Mouse (Mus musculus) cerebellum, postnatal 4 days (tissue): ENCODE measurements at regions not wholly inside any gene's neighbourhood (a gene's known extent, or its start where the extent isn't known, plus 50 kb on each side); places are given as distances from the start of the nearest gene placed in this dataset.

Source experiments
- DNase-seq, 2 experiments: peaks; one replicate each; pipeline ENCODE4 v3.0.0; 2022; ENCODE audit warnings: low spot score in 2 of 2, mixed read lengths in 1 of 2

DNA sequence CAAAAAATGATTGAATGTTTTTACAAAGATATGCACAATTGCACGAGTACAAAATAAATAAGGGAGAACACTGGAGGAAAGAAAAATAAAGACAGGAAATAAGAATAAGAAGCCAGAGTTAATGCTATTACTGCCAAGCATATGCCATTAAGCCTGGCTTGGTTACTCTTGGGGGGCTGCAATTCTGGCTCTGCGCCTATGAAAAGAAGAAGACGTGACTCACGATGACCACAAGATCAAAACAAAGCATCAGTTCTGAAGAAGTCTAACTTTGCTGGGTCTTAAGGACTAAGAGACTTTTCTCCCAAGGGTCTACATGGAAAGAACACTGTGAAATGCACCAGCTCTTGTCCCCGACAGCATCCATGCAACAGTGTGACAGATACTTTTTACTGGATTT lies 454.8 kb upstream of the Mpdz start:
- DNase-seq = no peak

DNA sequence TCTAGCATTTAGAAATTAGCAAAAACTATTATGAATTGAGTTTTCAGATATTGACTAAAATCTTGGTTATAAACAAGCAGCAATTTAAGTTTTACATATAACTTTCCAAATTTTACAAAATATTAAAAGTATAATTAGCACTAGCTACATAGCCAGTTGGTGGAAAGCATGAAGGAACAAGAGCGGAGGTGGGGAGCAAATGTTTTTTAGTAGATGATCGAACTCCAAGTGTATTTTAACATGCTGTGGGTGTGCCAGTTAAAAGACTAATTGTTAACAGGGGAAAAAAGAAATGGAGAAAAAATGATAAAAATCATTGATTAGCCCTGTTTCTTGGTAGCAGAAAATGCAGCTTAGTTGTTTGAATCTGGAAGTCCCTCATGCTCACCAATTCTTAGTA lies 426.3 kb upstream of the Mpdz start:
- no peak for DNase-seq

DNA sequence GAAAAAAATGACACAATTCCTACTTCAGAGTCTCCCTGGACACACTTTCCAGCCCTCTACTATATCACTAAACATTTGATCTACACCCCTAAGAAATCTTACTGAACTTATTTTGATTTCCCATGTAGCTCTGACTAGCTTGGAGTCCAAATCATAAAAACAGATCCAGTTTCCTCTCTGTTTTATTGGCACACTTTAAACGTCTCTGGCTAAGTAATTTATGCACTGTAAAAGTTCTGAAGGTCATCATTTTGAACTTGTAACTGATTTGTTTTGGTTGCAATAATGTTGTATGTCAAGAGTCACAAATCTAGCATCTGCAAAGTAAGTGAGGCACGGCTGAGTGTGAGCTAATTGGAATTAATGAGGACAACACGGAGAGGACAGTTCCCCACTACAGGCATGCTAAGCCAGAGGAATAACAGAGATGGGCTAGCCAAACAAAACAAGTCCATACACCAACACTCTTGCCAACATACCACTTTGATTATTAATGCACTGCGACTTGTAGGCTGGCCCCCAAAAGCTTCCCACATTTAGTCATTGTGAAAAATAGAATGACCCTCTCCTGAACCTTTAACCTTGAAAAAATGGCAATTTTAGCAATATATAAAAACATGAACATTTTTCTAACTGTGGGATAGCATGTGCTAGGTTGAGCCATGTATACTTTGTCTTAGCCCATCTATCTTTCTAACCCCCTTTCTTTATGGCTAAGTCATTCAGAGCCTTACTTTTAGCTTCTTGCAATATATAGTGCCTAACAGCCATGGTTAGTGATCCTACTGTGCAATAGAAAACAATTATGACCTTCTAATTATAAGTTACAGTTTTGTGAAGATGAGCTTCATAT lies 399.3 kb upstream of the Mpdz start:
- DNase-seq = no peak

DNA sequence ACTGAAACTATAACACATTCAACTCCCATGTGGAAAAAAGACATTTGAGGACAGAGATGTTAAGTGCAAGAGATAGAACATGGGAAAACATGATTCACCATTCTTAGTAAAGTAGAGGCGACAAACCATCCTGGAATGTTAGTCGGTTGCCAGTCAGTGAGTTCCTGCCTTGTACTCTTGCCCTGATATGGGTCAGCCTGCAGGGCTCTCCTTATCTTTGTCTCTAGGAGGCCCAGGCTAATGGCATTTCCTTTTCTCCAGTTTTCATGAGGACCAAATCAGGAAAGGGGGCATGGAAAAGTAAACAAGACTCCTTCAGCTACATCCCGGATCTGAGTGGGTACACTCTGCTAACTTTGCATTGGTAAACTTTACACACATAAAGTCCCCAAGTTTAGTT lies 387.4 kb upstream of the Mpdz start:
- DNase-seq = no peak

DNA sequence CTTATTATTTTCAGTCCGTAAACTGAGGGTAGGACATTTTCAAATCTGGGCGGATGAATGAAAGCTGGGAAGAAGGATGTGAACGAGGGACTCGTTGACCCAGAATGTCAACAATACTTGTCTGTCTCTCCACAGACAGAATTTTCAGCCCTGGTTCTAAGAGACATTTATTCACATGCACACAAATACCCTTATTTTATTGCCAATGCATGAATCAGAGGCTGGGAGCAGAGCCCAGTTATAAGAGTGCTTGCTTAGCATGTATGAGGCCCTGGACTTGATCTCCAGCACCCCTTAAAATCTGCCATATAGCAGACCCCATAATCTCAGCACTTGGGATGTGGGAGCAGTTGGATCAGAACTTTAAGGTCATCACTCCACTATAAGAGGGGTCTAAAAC lies 384.8 kb upstream of the Mpdz start:
- DNase-seq = no peak

DNA sequence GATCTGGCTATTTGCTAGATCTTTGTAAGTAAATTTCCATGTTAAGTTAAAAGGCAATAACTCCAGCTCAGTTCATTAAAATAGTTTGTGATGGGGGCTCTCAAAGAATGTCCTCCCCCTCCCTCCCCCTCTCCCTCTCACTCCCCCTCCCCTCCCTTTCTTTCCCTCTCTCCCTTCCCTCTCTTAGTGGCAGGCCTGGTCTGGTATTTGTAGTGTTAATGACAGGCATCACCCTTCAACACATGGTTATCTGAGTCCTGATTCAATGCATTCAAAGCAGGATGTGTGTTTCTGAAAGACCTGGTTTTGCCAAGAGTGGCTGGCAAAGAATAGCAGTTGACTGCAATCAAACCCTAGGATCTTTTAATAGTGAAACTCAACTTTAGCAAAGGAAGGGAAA lies 383.4 kb upstream of the Mpdz start:
- DNase-seq = no peak

DNA sequence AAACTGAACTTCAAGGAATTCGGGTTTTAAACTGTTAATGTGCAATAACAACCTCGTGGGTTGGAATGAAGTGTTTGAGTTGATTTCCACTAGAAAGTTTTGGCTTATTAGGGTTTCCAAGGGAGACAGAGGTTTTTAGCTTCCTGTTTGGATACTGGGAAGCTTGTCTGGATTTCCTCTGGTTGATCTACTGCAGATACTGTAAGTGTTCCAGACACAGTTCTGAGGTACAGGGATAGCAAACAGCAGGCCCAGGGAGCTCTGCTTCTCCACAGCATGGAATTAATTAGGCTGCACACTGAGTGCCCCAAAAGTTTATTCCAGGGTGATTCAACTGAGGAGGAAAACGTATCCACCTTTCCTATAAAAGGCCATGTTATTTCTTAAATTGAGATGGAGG lies 381.0 kb upstream of the Mpdz start:
- DNase-seq = no peak

DNA sequence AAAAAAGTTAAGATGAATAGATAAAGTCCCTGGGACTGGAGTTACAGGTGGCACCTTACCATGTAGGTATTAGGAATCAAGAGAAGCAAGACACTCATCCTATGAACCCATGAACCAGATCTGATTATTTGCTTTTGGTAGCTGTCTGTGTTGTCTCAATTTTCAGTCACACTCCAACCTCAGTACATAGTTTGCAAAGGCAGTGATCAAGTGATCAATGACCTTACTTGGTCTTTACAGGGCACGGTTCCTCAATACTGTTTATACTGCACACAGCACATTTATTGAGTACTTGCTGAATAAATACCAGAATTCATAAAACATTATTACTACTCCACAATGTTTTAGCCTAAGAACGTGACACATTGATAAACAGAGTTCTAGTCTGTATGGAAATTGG lies 346.7 kb upstream of the Mpdz start:
- no peak for DNase-seq

DNA sequence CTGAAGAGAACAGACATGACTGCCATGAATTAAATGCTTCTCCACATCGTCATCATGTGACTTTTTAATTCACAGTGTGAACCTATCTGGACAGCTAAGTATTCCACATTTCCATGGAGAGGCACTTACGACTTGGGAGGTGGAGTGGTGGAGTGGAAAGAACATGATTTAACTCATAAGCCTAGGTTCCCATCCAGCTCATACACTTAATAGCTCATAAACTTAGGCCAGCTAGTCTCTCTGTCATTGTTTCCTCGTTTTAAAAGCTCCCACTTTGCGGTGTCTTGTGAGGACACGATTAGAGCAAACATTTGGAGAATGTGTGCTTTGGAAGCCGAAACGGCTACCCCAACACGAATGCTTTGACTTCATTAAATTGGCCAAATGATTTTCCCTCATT lies 346.0 kb upstream of the Mpdz start:
- DNase-seq = no peak

DNA sequence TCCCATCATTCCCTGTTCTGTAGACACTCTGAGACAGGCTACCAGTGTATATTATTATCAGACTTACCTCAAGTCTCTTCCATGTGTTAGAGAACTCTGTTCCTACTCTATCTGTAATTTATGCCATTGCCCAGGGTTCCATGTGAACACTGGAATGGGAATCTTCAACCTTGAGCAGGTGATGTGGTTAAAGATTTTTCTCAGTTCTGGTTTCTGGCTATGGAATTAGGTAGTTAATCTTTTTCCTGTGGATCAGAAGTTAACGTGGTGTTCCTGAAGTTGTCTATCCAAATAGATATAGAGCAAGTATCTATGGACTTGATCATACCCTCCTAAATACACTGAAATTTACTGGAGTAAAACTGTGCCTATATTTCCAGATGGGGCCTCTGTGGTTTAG lies 339.4 kb upstream of the Mpdz start:
- DNase-seq = no peak

DNA sequence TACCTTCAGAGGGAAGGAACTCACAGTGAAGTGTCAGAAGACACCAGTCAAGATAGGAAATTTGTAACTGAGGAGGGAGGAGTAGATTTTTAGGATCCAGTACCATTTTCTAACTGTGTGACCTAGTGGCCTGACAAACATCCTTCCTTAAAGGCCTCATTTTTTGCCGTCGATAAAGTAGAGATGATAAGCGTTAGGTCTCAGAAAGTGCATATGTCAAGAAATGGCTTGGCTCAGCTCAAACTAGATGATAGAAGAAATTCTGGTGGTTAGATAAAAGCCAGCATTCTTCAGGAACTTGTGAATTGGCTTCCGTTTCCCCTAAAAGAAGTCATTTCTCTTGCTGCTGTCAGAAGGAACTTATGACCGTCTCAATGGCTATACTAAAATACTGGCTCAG lies 324.1 kb upstream of the Mpdz start:
- no peak for DNase-seq

DNA sequence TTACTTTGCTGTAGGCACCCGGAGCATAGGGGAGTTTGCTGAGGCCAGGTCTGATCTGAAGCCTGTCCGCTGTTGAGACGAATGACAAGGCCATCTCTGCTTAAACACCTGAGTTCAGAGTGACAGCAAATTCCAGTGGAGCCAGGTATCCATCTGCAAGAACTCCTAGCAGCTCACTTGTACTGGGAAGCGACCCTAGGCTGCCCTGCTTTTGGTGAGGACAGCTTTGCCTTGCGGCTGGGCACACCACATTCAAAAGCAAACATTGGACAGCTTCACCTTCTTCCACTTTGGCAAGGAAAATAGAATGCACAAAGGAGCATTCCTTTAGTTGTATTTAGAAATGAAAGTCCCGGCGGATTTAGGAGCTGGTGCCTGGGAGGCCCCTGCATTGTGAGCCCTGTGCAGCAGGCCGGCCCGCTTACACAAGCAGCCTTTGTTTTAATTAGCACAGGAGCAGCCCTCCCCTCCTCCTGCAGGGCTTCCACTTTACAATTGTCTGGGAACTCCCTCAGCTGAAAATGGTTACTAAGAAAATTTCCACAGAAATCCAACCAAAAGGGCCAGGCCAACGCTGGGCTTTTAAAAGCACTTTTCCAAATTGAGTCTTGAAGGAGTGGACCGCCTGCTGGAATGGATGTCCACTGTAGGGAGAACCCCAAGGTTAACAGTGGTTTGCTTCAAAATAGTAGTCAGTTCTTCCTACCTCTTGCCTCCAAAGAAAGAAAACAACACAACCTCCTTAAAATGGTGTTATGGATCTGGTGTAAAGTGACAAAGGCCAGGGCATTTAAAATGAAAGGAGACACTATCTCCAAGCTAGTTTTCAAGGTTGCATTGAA lies 321.6 kb upstream of the Mpdz start:
- DNase-seq = peak in 1 of 2 experiments; percentile 13

DNA sequence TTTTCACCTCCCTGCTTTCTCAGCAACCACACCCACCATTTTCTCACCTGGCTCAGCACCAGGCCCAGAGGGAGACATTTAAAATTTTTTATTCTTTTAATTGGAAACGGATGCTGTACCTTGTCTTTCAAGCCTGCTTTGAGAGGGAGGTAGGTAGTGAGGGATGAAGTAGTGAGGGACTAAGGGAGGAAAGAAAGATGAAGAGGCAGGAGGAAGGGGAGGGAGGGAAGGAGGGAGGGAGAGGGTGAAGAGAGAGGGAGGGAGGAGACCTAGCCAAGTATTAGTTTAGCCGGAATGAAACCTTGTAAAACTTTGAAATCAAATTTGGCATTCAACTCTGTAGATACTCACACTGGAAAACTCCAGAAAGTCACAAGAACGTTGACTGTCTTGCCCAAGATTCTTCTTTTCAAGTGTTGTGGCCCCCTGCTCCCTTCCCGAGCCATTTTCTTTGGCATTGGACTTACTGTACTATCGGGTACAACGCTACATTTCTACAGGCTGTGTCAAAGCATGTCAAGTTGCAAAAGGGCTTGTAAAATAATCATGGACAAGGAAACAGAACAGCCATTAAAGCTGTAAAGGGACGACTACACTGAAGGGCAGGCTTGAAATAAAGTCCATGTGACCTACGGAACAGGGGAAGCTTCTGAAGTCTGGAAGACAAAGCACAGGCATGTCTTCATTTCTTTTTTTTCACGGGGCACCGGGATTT lies 320.9 kb upstream of the Mpdz start:
- DNase-seq = no peak

DNA sequence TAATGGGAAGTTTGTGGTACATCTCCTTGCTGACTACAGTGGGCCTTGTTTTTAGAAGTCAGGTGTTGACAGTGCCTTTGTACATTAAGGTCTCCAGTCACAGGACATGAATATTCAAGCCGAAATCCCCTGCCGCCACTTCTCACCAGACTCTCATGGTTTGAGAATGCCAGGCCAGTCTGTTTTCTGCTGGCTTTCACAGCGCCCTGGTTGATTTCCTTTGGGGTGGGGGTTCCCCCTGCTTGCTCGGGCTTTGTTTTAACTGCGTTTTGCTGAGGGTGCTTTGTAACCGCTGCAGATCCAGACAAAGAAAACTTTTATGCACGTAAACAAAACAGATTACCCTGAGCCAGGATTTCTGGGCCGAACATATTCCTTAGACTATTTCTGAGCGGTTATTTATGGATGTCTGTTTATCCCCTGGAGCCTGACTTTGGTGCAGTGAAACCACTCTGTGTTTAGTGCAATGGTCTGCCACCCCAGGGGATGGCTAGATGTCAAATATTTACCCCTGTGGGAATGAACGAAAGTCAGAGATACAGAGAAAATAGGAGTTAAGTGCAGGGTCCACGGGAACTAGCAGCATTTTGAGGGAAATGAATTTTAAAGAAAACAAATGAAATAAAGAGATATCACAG lies 320.1 kb upstream of the Mpdz start:
- no peak for DNase-seq

DNA sequence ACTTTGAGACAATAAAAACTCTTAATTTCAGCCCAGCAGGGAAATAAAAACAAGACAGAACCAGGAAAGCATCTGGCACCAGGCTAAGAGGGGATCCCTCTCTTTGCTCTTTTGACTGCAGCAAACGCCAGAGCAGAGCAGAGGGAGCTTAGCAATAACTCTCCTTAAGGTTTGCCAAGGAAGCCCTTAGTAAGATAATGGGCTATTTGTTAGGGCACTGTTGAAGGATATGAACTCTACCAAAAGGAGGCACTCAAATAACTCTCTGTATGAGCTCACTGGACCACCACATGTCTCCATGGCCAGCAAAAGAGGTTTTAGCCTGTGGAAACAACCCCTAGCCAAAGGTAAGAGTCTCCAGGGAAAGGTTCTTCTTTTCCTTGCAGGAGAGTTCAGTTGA lies 315.3 kb upstream of the Mpdz start:
- DNase-seq = no peak

DNA sequence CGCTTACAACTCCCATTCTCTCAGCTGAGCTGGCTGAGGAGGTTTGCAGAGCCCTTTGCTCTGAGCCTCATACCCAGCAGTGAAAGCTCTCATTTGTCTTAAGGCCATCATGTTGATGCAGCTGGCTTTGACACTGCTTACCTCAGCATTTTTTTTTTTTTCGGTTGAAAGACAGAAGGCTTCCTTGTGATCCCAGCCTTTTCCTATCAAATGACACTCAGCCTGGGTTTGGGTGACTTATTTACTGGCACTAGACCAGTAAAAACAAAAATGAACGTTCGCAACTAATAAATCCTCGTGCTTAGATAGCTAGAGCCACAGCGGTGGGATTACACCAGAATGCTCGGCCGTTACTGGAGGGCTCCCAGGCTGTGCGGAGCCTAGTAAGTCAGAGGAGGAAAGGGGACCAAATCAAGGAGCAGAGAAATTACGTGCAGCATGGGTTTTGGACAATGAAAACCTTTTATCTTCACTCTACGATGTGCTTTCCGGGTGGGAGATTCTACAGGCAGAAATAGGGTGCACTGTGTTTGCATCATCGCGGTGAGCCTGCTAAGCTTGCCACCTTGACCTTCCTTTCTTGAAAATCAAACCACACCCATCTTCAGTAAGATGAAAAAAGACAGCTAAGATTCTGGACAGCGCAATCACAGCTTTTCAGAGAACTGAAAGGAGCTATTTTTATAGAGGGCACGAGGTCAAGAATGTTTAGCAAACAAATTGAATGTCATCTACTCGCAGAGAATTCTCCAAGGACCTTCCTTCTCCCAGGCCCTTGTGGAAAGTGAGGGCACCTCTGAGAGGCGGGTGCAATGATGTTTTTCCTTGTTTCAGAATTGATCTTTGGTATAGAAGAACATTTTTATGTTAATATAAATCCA lies 302.3 kb upstream of the Mpdz start:
- peak in 1 of 2 experiments; percentile 30 for DNase-seq

DNA sequence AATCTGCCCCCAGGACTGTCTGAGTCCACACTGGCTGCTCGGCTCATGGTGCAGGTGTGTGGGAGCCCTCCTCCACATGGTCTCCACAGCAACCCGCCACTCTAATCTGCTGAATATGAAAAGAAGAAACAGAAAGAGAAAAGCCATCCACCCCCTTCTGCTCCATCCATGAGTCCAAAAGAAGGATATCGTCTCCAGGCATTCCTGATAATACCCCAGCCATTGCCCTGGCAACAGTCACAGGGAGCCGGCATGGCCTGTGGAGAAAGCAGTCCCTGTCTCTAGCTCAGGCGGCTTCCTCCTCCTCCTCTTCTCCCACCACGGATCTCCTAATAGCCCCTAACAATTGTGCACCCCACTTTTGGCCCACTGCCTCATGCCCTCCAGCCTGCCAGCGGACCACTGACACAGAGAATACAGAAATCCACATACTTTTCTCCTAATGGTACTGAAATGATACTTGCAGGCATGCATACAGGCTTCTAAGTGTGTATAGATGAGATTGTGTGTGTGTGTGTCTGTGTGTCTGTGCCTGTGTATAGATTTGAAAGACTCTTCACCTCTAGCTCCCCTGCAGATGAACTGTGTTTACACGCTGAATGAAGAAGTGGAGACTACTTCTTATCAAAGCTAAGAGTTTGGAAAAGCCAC lies 301.5 kb upstream of the Mpdz start:
- peak in 1 of 2 experiments; percentile 71 for DNase-seq

DNA sequence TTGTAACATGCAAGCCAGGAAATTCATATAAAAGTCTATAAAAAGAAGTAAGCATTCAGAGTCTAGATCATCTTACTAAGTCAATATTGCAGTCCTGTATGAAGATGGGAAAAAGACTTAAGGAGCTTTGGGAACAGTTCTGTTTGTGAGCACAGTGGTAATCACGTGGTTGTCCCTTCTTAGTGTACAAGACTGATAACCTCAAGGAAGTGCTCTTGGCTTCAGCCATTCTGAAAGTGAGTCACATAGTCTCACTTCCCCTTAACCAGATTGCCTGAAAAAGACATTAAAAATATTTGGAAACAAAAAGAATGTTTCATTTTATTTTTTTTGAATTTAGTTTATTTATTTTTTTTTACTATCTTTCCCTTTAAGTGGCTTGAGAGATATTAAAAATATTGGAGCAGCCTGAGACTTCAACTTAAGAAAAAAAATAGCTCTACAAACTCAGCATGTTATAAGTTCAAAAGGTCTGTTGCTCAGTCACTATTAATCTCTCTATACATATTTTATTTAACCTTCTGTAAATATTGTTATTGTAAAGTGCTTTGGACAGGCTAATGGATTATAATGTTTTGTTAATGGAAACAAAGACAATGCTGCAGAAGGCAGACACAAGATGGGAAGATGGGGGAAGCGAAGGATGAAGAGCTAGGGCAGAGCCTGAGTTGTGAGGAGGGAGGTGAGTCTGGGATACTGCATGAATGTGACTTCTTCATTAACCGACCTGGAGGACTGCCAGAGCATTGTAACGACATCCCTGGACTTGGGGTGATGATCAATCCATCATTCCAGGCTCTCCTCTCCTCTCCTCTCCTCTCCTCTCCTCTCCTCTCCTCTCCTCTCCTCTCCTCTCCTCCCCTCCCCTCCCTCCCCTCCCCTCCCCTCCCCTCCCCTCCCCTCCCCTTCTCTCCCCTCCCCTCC lies 300.2 kb upstream of the Mpdz start:
- DNase-seq = no peak

DNA sequence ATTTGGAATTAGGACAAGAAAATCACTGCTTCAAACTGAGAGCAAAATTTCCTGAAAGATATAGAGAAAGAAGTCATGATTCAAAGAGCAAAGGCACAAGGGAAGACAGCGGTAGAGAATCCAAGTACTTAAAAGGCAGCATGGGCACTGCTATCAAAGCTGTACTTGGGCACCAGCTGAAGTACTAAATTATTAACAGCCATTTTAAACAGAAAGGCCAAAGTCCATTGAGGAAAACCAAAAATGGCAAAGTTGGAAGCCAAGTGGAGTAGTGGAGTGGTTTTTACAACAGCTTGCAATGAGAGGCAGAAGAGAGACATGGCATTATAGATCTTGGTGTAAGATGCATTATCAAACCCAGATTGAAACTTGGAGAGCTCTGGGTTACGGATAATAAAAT lies 291.8 kb upstream of the Mpdz start:
- DNase-seq = no peak
